Mouse (Mus musculus) thymus, adult 2 months (tissue): ENCODE data around the gene Crb1.

ENCODE experiments used
- CTCF ChIP-seq: fragments of 200-500 bp; IDR thresholded peaks from 2 replicates; pipeline ENCODE4 v1.5.1; 2012; ENCODE audit warnings: mild to moderate bottlenecking, control low read depth, low read length, moderate library complexity, borderline replicate concordance; ENCODE audit not compliant: control insufficient read depth, poor library complexity, insufficient read depth; ENCODE audit errors: extremely low read depth
- POLR2A ChIP-seq: fragments of 200-500 bp; IDR thresholded peaks from 2 replicates; pipeline ENCODE4 v1.6.1; 2012; ENCODE audit warnings: mild to moderate bottlenecking, low read length, control low read depth, moderate library complexity; ENCODE audit not compliant: control insufficient read depth, poor library complexity, insufficient read depth; ENCODE audit errors: extremely low read depth

GRCm38 (mm10) chr1:139180481-139181149 is 196.3 kb downstream of the Crb1 start:
- no peak for TF ChIP-seq CTCF
- no peak for TF ChIP-seq POLR2A
